Mouse (Mus musculus) lung, postnatal 10 days (tissue): ENCODE measurements around the gene Homer1.

Experiments
- DNase-seq: peaks from one replicate; pipeline ENCODE4 v3.0.0; 2021

The Homer1 gene

GRCm38 (mm10) chr13:93406855-93407254, 107.4 kb downstream of the Homer1 start:
- no peak for DNase-seq

- no peak for DNase-seq
These were observed 110.9 kb downstream of the Homer1 start for GRCm38 (mm10) chr13:93410343-93410742.

- DNase-seq: no peak
These were observed 115.6 kb downstream of the Homer1 start for GRCm38 (mm10) chr13:93415055-93415454.

GRCm38 (mm10) chr13:93418292-93418691, 118.9 kb downstream of the Homer1 start:
- no peak for DNase-seq

GRCm38 (mm10) chr13:93419779-93420178, 120.3 kb downstream of the Homer1 start:
- no peak for DNase-seq

GRCm38 (mm10) chr13:93423224-93423623, 123.8 kb downstream of the Homer1 start:
- DNase-seq: no peak

- DNase-seq: no peak
These were observed 128.8 kb downstream of the Homer1 start for GRCm38 (mm10) chr13:93427920-93428876.

GRCm38 (mm10) chr13:93429205-93429604, 129.8 kb downstream of the Homer1 start:
- no peak for DNase-seq

- no peak for DNase-seq
These were observed 140.7 kb downstream of the Homer1 start for GRCm38 (mm10) chr13:93440167-93440566.

GRCm38 (mm10) chr13:93453275-93453674, 153.8 kb downstream of the Homer1 start:
- no peak for DNase-seq
